Mouse (Mus musculus): ENCODE data around the gene Serpinb1b.

GRCm38 (mm10) chr13:33067387-33067977, 10.9 kb upstream of the Serpinb1b start:
- no peak for TF ChIP-seq MAFK (IDR thresholded peaks at IDR 0.05; ENCODE audit: borderline replicate concordance, low read depth, low read length)
- TF ChIP-seq CTCF (IDR thresholded peaks at IDR 0.05 in 2 of 3, conservative IDR thresholded peaks at IDR 0.05 in 1 of 3; ENCODE audit: control insufficient read depth in 1 of 3, insufficient read depth in 1 of 3, low read depth in 2 of 3, low read length in 3 of 3, poor library complexity in 1 of 3, severe bottlenecking in 1 of 3) = no peak
- TF ChIP-seq USF1 (IDR thresholded peaks at IDR 0.05; ENCODE audit: low read depth, low read length) = no peak

Measured in MEL (cell line).